14 mouse cellular contexts compared by ENCODE assay signal in the genomic region with DNA sequence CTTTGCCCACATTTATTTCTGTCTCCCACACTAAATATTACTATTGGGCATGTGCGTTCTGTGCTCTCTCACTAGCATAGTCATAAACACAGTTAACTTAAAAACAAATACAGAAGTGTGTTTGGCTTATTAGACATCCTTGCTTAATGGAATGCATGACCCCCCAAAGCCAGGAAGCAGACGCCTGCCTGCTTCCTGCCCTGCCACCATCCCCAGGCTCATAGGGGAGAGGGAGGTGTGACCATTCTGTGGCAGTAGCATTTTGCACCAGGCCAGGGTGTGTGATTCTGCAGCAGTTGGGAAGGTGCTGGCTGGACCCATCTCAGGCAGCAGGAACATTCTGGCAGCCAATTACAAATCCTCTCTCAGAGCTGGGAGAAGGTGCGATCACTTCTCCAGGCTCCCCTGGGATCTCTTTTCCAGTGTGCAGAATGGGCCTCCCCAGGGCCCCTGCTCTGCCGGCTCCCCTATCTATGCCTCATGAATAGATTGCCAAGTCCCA.
DNase-seq lines count a peak whose midpoint lies in the region; ATAC-seq and TF ChIP-seq lines count a peak whose summit lies in the region.
"Had no signal": no experiment of that assay in that cellular context is flagged by ENCODE, and none has a peak within 500 bp of the region (broad histone marks: within the 10 kb centered on the region; RNA-seq: fewer than 3 reads in every experiment).

No protein-coding gene starts in this region.

- H3K4me1 ChIP-seq in kidney, postnatal 0 days (replicated peaks; ENCODE audit: insufficient read depth, low read length) = peaks cover under 1% of the 10 kb centered on the region
- no peaks in the 10 kb centered on the region for H3K4me1 ChIP-seq in kidney, embryonic 14.5 days (ENCODE audit: control insufficient read depth, insufficient read depth, low read length)
- peaks cover 3% of the 10 kb centered on the region; the same call in 1 of the 2 replicates for H3K4me1 ChIP-seq in intestine, embryonic 16.5 days (ENCODE audit: control insufficient read depth, insufficient read depth, low read length)

- ATAC-seq in kidney, postnatal 0 days (replicated peaks; ENCODE audit: low FRiP score, low read depth) = no peak
- no peak for ATAC-seq in kidney, embryonic 14.5 days (ENCODE audit: low FRiP score, low TSS enrichment)
- ATAC-seq in common myeloid progenitor, adult 5-6 weeks (replicated peaks; ENCODE audit: low read depth, poor library complexity, severe bottlenecking) = peak; percentile 53
- peak; percentile 49; the same call in 1 of the 2 replicates for ATAC-seq in intestine, embryonic 16.5 days

- H3K9ac ChIP-seq in kidney, postnatal 0 days (ENCODE audit: low read depth, low read length) = no peak overlapping the region
- H3K9ac ChIP-seq in kidney, embryonic 14.5 days (ENCODE audit: low read depth, low read length) = no peak overlapping the region
- H3K9ac ChIP-seq in intestine, embryonic 16.5 days (ENCODE audit: low read depth, low read length) = no peak overlapping the region
- H3K9ac ChIP-seq: liver, embryonic 14.5 days; neural tube, embryonic 13.5 days had no signal

- no peak overlapping the region for H3K4me2 ChIP-seq in kidney, postnatal 0 days (ENCODE audit: low read length)
- H3K4me2 ChIP-seq in kidney, embryonic 14.5 days (replicated peaks; ENCODE audit: low read depth, low read length) = no peak overlapping the region
- no peak overlapping the region for H3K4me2 ChIP-seq in intestine, embryonic 16.5 days (ENCODE audit: low read depth, low read length)
- H3K4me2 ChIP-seq: neural tube, embryonic 13.5 days had no signal

- no peaks in the 10 kb centered on the region for H3K36me3 ChIP-seq in kidney, postnatal 0 days (ENCODE audit: insufficient read depth, low read length)
- no peaks in the 10 kb centered on the region for H3K36me3 ChIP-seq in kidney, embryonic 14.5 days (ENCODE audit: control insufficient read depth, insufficient read depth, low read length)
- no peaks in the 10 kb centered on the region for H3K36me3 ChIP-seq in intestine, embryonic 16.5 days (ENCODE audit: control insufficient read depth, insufficient read depth, low read length)
- H3K36me3 ChIP-seq: G1E; midbrain, embryonic 10.5 days; neural tube, embryonic 13.5 days had no signal

- H3K4me3 ChIP-seq in kidney, postnatal 0 days (replicated peaks; ENCODE audit: low read depth, low read length) = no peak overlapping the region
- no peak overlapping the region for H3K4me3 ChIP-seq in kidney, embryonic 14.5 days (ENCODE audit: low read length)
- no peak overlapping the region for H3K4me3 ChIP-seq in intestine, embryonic 16.5 days (ENCODE audit: low read length)
- H3K4me3 ChIP-seq: midbrain, embryonic 10.5 days; neural tube, embryonic 13.5 days had no signal

- H3K9me3 ChIP-seq in kidney, postnatal 0 days (replicated peaks; ENCODE audit: low read length) = no peaks in the 10 kb centered on the region
- no peaks in the 10 kb centered on the region for H3K9me3 ChIP-seq in kidney, embryonic 14.5 days (ENCODE audit: control insufficient read depth, low read length)
- no peaks in the 10 kb centered on the region for H3K9me3 ChIP-seq in intestine, embryonic 16.5 days (ENCODE audit: control insufficient read depth, low read length)
- H3K9me3 ChIP-seq: G1E; midbrain, embryonic 10.5 days had no signal

- 48% methylated on average over 4 of the region's 4 CpGs for WGBS in kidney, postnatal 0 days
- 58% methylated on average over 4 of the region's 4 CpGs for WGBS in kidney, embryonic 14.5 days
- WGBS in intestine, embryonic 16.5 days = 44% methylated on average over 4 of the region's 4 CpGs

- intact Hi-C loops in heart, postnatal 14 days (cut with DNase I) = no loop called here

- no peak for TF ChIP-seq CTCF in kidney, postnatal 0 days (IDR thresholded peaks at IDR 0.05; ENCODE audit: low read depth)

- H3K27me3 ChIP-seq in kidney, postnatal 0 days (ENCODE audit: insufficient read depth, low read length) = no peaks in the 10 kb centered on the region
- no peaks in the 10 kb centered on the region for H3K27me3 ChIP-seq in kidney, embryonic 14.5 days (ENCODE audit: control insufficient read depth, insufficient read depth, low read length)
- no peaks in the 10 kb centered on the region for H3K27me3 ChIP-seq in intestine, embryonic 16.5 days (replicated peaks; ENCODE audit: control insufficient read depth, insufficient read depth, low read length)
- H3K27me3 ChIP-seq: neural tube, embryonic 13.5 days had no signal

- peak; percentile 95 for DNase-seq in heart, adult 11 months
- DNase-seq in heart, postnatal 14 days = no peak
- DNase-seq in kidney, postnatal 0 days (ENCODE audit: low spot score) = peak; percentile 57
- no peak for DNase-seq in urinary bladder, adult 2 months (ENCODE audit: low spot score)
- DNase-seq in c-Kit-positive CD71-positive TER-119-positive erythroid progenitor cells, embryonic 14.5 days (ENCODE audit: low spot score) = no peak
- DNase-seq: B cell, adult 2 months; cerebellum, adult 2 months had no signal

- no peak overlapping the region for H3K27ac ChIP-seq in kidney, postnatal 0 days
- H3K27ac ChIP-seq in kidney, embryonic 14.5 days (ENCODE audit: low read depth, low read length) = no peak overlapping the region
- no peak overlapping the region for H3K27ac ChIP-seq in intestine, embryonic 16.5 days (ENCODE audit: low read length)
- H3K27ac ChIP-seq: liver, embryonic 14.5 days; midbrain, embryonic 10.5 days; neural tube, embryonic 13.5 days had no signal

Comparison
In these comparisons a context has a peak if more than half of its experiments do, and no peak if none do; other contexts are left out.
1. DNase-seq: peak in heart, adult 11 months (single experiment) and kidney, postnatal 0 days (single experiment); none in heart, postnatal 14 days (0 of 2), urinary bladder, adult 2 months (single experiment) and c-Kit-positive CD71-positive TER-119-positive erythroid progenitor cells, embryonic 14.5 days (single experiment).
2. ATAC-seq: peak in common myeloid progenitor, adult 5-6 weeks (single experiment) and intestine, embryonic 16.5 days (single experiment); none in kidney, postnatal 0 days (single experiment) and kidney, embryonic 14.5 days (single experiment).